Mouse (Mus musculus) hindbrain, embryonic 11.5 days (tissue): ENCODE measurements around the gene Pgap3. TPM values are rescaled to one million over a fixed set of nuclear protein-coding genes. Genes with fewer than 3 reads are reported as not detected.
A peak's percentile ranks its signal among the peaks of the same experiment; 100 is the strongest.

Experiments used
- ATAC-seq: fragments of 200-750 bp; cut with Nextera tagmentation; 2 replicates; pipeline ENCODE4 v1.8.0; 2017; ENCODE audit warnings: mild to moderate bottlenecking, moderate TSS enrichment, moderate library complexity; ENCODE audit not compliant: low FRiP score
- DNase-seq: peaks from one replicate; pipeline ENCODE4 v3.0.0-alpha.2; 2015; ENCODE audit warnings: low spot score
- H3K27ac ChIP-seq: fragments of 300-500 bp; sonication (generic); 2 replicates; pipeline ENCODE4 v1.5.1; 2014; ENCODE audit warnings: mild to moderate bottlenecking, low read depth, low read length
- H3K27me3 ChIP-seq: fragments of 300-500 bp; sonication (generic); 2 replicates; pipeline ENCODE4 v1.6.1; 2014; ENCODE audit warnings: mild to moderate bottlenecking, low read length, moderate library complexity, mixed read lengths; ENCODE audit not compliant: control insufficient read depth, insufficient read depth
- H3K36me3 ChIP-seq: fragments of 300-500 bp; sonication (generic); 2 replicates; pipeline ENCODE4 v1.6.1; 2014; ENCODE audit warnings: mild to moderate bottlenecking, low read length, moderate library complexity, mixed read lengths; ENCODE audit not compliant: control insufficient read depth, insufficient read depth
- H3K4me1 ChIP-seq: fragments of 300-500 bp; sonication (generic); replicated peaks from 2 replicates; pipeline ENCODE4 v1.6.1; 2014; ENCODE audit warnings: low read length, mixed read lengths; ENCODE audit not compliant: control insufficient read depth, insufficient read depth
- H3K4me2 ChIP-seq: fragments of 300-500 bp; sonication (generic); replicated peaks from 2 replicates; pipeline ENCODE4 v1.6.1; 2014; ENCODE audit warnings: mild to moderate bottlenecking, low read depth, low read length
- H3K4me3 ChIP-seq: fragments of 300-500 bp; sonication (generic); 2 replicates; pipeline ENCODE4 v1.5.1; 2014; ENCODE audit warnings: low read depth, low read length
- H3K9ac ChIP-seq: fragments of 300-500 bp; sonication (generic); 2 replicates; pipeline ENCODE4 v1.6.1; 2014; ENCODE audit warnings: low read depth, low read length
- H3K9me3 ChIP-seq: fragments of 300-500 bp; sonication (generic); 2 replicates; pipeline ENCODE4 v1.6.1; 2016; ENCODE audit warnings: low read length; ENCODE audit not compliant: control insufficient read depth
- WGBS: fragments of 180-500 bp; shearing (Covaris S2); extraction: QIAGEN DNeasy Blood & Tissue Kit; methylation state at CpG from one replicate; pipeline ENCODE4 v1.1.7; 2014; 5-methylcytosine and 5-hydroxymethylcytosine counted together
- polyA plus RNA-seq: library from polyadenylated mRNA; unstranded; fragments of >200 nt; fragmentation: Nextera tagmentation; extraction: Ambion mirVana; gene quantifications from 2 replicates; pipeline ENCODE4 v1.2.1, GENCODE M21; 2014

Gene Pgap3
- polyA plus RNA-seq, 1 experiment from 2014 or later, result 4.3 TPM

DNA sequence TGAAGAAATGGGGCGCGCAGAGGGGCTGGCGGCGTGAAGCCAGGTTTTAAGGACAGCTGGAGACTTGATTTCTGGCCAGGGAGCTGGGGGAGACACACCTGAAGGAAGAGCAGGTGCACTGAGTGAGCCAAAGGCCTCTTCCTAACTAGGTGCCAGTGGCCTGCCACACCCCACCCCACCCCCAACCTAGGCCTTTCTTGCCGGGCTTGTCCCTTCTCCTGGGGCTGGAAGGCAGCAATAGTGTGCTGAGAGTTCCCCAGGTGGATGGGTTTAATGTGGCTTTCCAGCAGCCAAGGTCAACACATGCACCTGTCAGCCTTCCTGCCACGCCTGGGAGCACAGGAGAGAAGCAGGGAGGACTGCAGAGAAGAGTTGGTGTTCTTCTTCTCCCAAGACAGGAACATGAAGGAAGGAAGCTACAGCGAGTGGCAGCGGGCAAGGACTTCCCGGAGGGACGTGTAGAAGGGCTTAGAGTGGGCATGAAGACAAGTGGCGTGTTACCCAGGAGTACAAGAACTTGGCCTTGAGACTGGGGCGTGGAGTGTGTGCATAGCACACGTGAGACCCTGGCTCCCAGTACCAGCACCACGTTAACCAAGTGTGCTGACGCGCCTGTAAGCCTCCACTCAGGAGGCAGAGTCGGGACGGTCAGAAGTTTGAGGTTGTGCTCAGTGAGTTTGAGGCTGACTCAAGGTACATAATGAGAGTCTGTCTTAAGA lies 47.9 kb downstream of the Pgap3 start:
- 79% methylated on average over 18 of the region's 18 CpGs for WGBS
- Histone ChIP-seq H3K27ac (no peak overlapping the region), H3K27me3 (peaks cover 57% of the 10 kb centered on the region), H3K4me2 (no peak overlapping the region), H3K4me3 (no peak overlapping the region), H3K9ac (no peak overlapping the region), H3K9me3 (no peaks in the 10 kb centered on the region), H3K4me1 (peaks cover 11% of the 10 kb centered on the region), H3K36me3 (no peaks in the 10 kb centered on the region)
- no peak for ATAC-seq
- DNase-seq, result no peak

DNA sequence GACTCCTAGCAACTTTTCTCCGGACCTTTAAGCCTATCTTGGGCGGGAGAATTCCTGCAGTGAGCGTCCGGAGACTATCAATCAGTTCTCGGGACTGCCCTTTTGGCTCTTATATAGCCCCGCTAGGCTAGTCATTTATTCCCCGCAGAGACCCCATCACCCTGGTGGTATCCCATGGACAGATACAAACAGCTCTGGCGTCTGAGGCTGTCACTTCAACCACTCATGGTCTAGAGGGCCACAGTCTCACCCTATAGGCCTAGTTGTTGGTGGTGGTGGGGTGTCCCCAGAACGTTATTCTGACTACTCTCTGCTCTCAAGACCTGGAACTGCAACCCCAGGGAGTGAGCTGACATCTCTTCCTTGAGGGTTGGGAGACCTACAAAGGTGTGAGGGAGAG lies 51.0 kb downstream of the Pgap3 start:
- peak; percentile 30 for DNase-seq
- H3K9ac ChIP-seq, result no peak overlapping the region
- peaks cover 80% of the 10 kb centered on the region for H3K27me3 ChIP-seq
- H3K4me2 ChIP-seq, result no peak overlapping the region
- H3K36me3 ChIP-seq, result no peaks in the 10 kb centered on the region
- no peak overlapping the region; the same call in 1 of the 2 replicates for H3K4me3 ChIP-seq
- WGBS, result under 1% methylated on average over 9 of the region's 9 CpGs
- no peaks in the 10 kb centered on the region for H3K9me3 ChIP-seq
- H3K27ac ChIP-seq, result no peak overlapping the region
- no peak for ATAC-seq
- H3K4me1 ChIP-seq, result peaks cover 11% of the 10 kb centered on the region

DNA sequence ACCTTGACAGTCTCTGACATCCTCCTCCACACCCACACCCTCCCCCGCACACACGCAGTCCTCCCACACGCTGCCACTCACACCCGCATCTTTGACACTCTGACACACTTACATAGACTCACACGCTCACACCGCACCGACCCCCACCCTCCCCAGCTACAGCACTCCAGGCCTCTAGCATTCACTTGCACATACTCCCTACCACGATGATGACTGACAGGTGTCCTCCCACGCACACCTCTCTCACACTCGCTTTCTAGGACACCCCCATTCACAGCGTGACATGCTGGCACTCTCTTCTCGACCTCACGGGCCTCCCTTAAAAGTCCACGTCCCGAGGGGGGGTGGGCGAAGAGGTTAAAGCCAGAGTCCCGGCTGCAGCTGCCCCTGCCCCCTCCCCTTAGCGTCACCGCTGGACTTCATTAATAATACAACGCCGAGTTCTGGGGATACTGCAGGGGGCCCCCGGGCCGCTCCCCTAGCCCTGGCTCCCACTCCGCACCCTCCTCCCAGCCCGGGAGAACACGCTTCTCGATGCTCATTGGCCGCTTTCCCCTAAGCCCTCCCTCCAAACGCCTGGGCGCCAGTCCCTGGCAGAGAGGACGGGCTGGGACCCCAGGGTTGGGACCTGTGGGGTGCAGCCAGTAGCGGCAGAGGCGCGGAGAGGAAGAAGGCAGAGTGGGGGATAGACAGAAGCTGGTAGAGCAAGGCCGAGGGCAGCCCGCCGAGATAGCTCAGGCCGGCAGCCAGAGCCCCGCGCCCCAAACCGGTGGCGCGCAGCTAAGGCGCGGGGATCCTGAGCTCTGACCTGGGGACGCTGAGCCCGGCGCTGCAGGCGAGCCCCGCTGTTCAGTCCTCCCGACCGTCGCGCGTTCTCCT lies 52.0 kb downstream of the Pgap3 start, which contains the start of gene Ppp1r1b:
Ppp1r1b (plus strand) TSS at position 322 of the 879 bp plus-strand sequence.
- Histone ChIP-seq H3K4me2 (peak within 1 kb of the TSS; percentile 61), H3K9ac (peak within 1 kb of the TSS; percentile 35), H3K4me3 (peak within 1 kb of the TSS; percentile 35), H3K27ac (no peak within 1 kb of the TSS), H3K9me3 (no peaks in the 10 kb centered on the region), H3K4me1 (peaks cover 11% of the 10 kb centered on the region), H3K36me3 (no peaks in the 10 kb centered on the region), H3K27me3 (peaks cover 79% of the 10 kb centered on the region)
- peak; percentile 53; the same call in 1 of the 2 replicates for ATAC-seq
- WGBS, result under 1% methylated on average over 55 of the region's 55 CpGs
- peak; percentile 67 for DNase-seq

DNA sequence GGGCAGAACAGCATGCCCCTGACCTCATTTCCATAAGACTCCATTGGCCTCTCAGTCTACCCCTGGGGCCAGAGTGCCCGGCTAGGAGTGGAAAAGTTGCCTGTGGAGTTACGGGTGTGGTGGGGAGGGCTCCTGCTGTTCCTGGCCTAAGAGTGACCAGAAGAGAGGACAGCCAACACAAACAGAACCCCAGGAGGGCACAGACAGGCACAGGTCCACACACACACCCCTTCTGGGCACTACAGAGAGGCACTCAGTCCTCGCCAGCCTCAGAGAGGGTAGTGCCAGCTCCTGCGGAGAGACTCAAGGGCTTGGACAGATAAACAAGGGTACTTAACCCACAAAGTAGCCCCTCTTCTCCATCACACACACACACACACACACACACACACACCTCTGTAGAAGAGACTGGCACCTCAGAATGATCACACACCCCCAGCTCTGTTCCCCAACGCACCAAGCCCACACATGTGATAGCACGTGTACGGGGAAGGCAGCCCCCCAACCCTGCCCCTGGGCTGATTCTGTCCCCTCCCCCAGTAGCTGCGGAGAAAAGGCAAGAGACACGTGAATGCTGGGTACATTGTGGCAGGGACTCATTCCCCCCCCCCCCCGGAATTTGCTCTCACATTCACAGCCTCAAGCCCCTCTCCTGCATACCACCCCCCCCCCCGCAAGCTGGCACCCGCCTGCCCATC lies 52.8 kb downstream of the Pgap3 start:
- WGBS, result 3% methylated on average over 9 of the region's 12 CpGs
- Histone ChIP-seq H3K27me3 (peaks cover 75% of the 10 kb centered on the region), H3K4me3 (peak overlapping the region; percentile 35; the same call in 1 of the 2 replicates)

DNA sequence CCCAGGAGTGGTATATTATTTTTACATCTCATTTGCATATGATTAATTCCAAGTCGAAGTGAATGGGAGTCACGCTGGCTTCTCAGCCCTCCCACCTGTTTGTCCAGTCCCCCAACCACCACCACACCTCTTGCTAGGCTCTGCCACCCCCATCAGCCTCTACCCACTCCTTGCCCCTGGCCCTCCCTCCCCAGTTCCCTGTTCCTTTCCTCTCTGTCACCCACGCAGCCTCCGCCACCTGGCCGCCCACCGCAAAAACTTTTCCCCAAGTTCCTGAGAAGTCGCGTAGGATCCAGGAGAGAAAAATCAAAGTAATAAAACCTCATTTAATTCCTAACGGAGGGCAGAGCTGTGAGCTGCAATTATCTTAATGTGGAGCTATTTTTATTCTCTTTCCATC lies 54.1 kb downstream of the Pgap3 start:
- DNase-seq (no peak), ATAC-seq (no peak)
- 13% methylated on average over 9 of the region's 9 CpGs for WGBS

More for the DNA sequence above, 52.8 kb downstream of the Pgap3 start:
- no peaks in the 10 kb centered on the region for H3K9me3 ChIP-seq
- H3K4me1 ChIP-seq, result peaks cover 11% of the 10 kb centered on the region
- no peaks in the 10 kb centered on the region for H3K36me3 ChIP-seq
- ATAC-seq (no peak), DNase-seq (peak; percentile 10)
- H3K4me2 ChIP-seq, result no peak overlapping the region
- no peak overlapping the region for H3K9ac ChIP-seq
- H3K27ac ChIP-seq, result no peak overlapping the region

DNA sequence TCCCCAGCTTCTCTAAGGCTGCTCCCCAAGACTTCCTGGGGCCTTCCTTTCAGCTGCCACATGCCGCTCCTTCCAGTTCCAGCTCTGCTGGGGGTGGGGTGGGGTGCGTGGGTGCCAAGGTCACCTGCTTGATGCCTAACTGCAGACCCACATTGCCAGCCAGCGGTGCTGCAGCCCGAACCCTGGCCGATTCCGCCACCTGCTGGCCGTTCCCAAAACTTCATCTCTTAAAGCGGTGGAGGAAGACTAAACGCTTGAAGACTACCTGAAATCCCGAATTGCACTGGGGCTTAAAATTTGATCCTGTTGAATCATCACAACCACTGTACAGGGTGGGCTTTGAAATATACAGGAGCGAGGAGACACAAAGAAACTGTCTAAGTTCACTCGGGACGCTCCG lies 55.0 kb downstream of the Pgap3 start:
- Histone ChIP-seq H3K27me3 (peaks cover 75% of the 10 kb centered on the region), H3K27ac (no peak overlapping the region), H3K9me3 (no peaks in the 10 kb centered on the region), H3K4me3 (no peak overlapping the region), H3K4me2 (0 out of 2 replicates have a peak overlapping the region, but pooled peaks have one; percentile 21), H3K9ac (no peak overlapping the region), H3K4me1 (peaks cover 11% of the 10 kb centered on the region), H3K36me3 (no peaks in the 10 kb centered on the region)
- WGBS, result 1% methylated on average over 14 of the region's 14 CpGs
- ATAC-seq (no peak), DNase-seq (peak; percentile 90)

More for the DNA sequence above, 54.1 kb downstream of the Pgap3 start:
- no peak overlapping the region for H3K4me2 ChIP-seq
- H3K9ac ChIP-seq, result no peak overlapping the region
- H3K36me3 ChIP-seq, result no peaks in the 10 kb centered on the region
- no peak overlapping the region for H3K4me3 ChIP-seq
- no peaks in the 10 kb centered on the region for H3K9me3 ChIP-seq
- peaks cover 11% of the 10 kb centered on the region for H3K4me1 ChIP-seq
- H3K27me3 ChIP-seq, result peaks cover 78% of the 10 kb centered on the region
- H3K27ac ChIP-seq, result no peak overlapping the region

DNA sequence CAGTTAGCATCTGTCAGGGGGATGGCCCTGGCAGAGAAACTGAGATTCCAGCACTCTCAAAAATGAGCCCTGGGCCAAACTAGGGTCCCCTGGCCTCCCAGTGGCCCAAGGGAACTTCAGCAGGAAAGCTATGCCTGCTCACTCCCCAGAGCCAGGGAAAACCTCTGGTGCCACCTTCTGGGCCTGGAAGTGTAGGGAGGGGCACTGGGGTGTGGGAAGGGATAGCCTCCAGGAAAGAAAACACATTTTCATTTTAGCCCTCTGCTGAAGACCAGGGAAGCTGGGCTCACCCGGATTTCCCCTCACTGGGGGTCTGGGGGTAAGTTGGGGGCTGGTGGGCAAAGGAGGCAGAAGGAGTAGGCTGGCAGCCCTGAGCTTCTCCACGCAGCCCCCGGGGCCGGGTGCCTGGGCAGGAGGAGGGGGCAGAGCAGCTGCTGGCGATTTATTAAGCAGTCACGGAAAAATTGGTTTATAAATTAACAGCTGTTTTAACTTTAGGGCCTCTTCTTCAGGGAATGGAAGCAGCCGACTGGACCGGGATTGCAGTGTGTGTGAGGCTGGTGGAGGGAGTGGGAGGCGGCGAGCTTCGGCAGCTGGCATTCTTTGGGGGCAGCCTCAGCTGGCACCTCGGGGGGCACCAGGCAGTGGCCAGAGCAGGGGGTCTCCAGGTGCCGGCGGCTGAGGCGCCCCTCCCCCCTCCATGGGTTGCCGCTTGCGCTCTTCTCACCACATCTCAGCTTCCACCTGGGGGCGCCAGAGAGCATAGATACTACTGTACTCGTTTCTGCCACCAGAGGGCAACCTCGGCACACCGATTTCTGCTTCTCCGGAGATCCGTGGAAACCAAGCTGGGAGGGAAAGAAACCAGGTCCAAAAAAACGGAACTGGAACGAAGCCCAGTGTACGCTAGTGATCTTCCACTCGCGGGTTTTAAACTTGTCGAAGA lies 58.0 kb downstream of the Pgap3 start:
- Histone ChIP-seq H3K36me3 (no peaks in the 10 kb centered on the region), H3K27me3 (peaks cover 75% of the 10 kb centered on the region), H3K4me2 (peak overlapping the region; percentile 25; the same call in 1 of the 2 replicates), H3K4me3 (no peak overlapping the region), H3K4me1 (peaks cover 6% of the 10 kb centered on the region), H3K27ac (no peak overlapping the region), H3K9ac (no peak overlapping the region), H3K9me3 (no peaks in the 10 kb centered on the region)
- WGBS, result 3% methylated on average over 29 of the region's 29 CpGs
- DNase-seq (peak; percentile 98), ATAC-seq (no peak)
